Mouse (Mus musculus) thymus, postnatal 4 days (tissue): Measurements from ENCODE around the gene Serpina3a.

Experiments
- DNase-seq: peaks from one replicate; pipeline ENCODE4 v3.0.0; 2021

The Serpina3a gene

GRCm38 (mm10) chr12:104145571-104145970 is 33.0 kb downstream of the Serpina3a start:
- DNase-seq, result no peak

DNA sequence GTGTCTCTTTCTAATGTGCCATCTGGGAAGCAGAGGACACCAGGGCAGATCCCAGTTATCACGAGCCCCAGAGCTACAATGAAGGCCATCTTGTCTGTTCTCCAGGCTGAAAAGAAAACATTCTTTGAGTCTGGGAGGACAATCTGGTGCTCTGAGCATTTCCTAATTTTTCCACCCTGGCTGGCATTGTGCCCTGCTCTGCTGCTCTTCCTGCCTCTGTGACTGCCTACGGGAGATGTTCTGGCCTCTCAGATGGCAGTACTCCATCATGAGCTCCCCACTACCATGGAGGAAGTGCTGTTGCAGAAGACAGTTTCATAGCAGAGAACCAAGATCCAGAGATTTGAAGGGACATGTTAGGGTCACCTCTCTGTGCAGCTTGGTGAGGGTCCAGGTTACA is 39.5 kb downstream of the Serpina3a start:
- DNase-seq, result no peak

GRCm38 (mm10) chr12:104153041-104153645 is 40.6 kb downstream of the Serpina3a start:
- no peak for DNase-seq

GRCm38 (mm10) chr12:104153656-104154055 is 41.1 kb downstream of the Serpina3a start, which contains the start of gene Serpina3c:
Gene Serpina3c (minus strand): TSS chr12:104153870.
- DNase-seq, result no peak
